Comparison of ENCODE assay signal across 18 mouse cellular contexts in the genomic region with DNA sequence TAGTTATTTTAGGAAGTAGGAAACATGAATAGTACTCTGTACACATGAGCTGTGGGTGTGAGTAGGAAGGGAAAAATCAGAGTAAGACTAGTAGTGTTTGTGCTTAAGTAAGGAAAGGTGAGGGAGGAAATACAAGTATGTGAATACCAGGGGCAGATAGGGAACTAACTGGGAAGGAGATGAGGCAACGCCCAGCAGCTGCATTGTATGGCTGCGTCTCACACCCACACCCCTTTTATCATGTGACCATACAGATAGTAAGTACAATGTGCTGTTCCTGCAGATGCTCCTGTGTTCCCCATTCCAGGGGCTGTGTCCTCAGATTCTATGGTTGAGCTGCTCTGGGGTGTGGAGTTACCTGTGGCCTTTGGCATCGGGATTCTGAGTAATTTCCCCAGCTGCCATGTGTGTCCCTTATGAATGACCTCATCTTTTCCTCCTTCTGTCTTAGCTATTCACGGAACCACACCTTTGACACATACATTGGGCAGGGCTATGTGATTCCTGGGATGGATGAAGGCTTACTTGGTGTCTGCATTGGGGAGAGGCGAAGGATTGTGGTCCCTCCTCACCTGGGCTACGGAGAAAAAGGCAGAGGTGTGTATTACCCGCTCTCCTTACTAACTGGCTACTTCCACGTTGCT. TPM values are rescaled to one million over a fixed set of nuclear protein-coding genes. Genes with fewer than 3 reads are reported as not detected.
A peak's percentile ranks its signal among the peaks of the same experiment; 100 is the strongest.
DNase-seq lines count a peak whose midpoint lies in the region; ATAC-seq lines count a peak whose summit lies in the region.
"Had no signal": no experiment of that assay in that cellular context is flagged by ENCODE, and none has a peak within 500 bp of the region (broad histone marks: within the 10 kb centered on the region; RNA-seq: fewer than 3 reads in every experiment).

No protein-coding gene starts in this region.

- no peaks in the 10 kb centered on the region for H3K4me1 ChIP-seq in midbrain, embryonic 14.5 days (ENCODE audit: control insufficient read depth, insufficient read depth, low read length)
- H3K4me1 ChIP-seq in midbrain, embryonic 10.5 days, result no peaks in the 10 kb centered on the region
- H3K4me1 ChIP-seq in kidney, embryonic 14.5 days (ENCODE audit: control insufficient read depth, insufficient read depth, low read length), result no peaks in the 10 kb centered on the region
- H3K4me1 ChIP-seq: neural tube, embryonic 15.5 days had no signal

- DNase-seq in heart, adult 11 months, result peak; percentile 94
- no peak for DNase-seq in heart, postnatal 4 days
- DNase-seq in midbrain, embryonic 14.5 days, result no peak
- no peak for DNase-seq in midbrain, embryonic 10.5 days (ENCODE audit: low spot score)
- no peak for DNase-seq in kidney, postnatal 10 days
- DNase-seq in MN1 (ENCODE audit: low spot score), result no peak
- DNase-seq: cerebellum, postnatal 25 days; gastrocnemius, adult 2 months; kidney, postnatal 14 days; retina, postnatal 1 day had no signal

- peak; percentile 34; the same call in 1 of the 2 replicates for ATAC-seq in midbrain, embryonic 14.5 days (ENCODE audit: low FRiP score, low TSS enrichment)
- ATAC-seq in megakaryocyte, adult 5-6 weeks (ENCODE audit: poor library complexity, severe bottlenecking), result peak; percentile 81
- no peak for ATAC-seq in kidney, embryonic 14.5 days (ENCODE audit: low FRiP score, low TSS enrichment)
- ATAC-seq: activated CD4-positive, CD25-positive, alpha-beta regulatory T cell, adult 4 months; forebrain, embryonic 14.5 days; inflammation-experienced regulatory T-cells, adult 6 months had no signal

- H3K9me3 ChIP-seq in midbrain, embryonic 14.5 days (ENCODE audit: control insufficient read depth, low read length), result no peaks in the 10 kb centered on the region
- H3K9me3 ChIP-seq in midbrain, embryonic 10.5 days (replicated peaks), result no peaks in the 10 kb centered on the region
- no peaks in the 10 kb centered on the region for H3K9me3 ChIP-seq in kidney, embryonic 14.5 days (ENCODE audit: control insufficient read depth, low read length)
- H3K9me3 ChIP-seq: neural tube, embryonic 15.5 days had no signal

- no peak overlapping the region for H3K9ac ChIP-seq in midbrain, embryonic 14.5 days (replicated peaks; ENCODE audit: low read length)
- no peak overlapping the region for H3K9ac ChIP-seq in kidney, embryonic 14.5 days (ENCODE audit: low read depth, low read length)
- H3K9ac ChIP-seq: neural tube, embryonic 15.5 days had no signal

- no peak overlapping the region for H3K4me3 ChIP-seq in midbrain, embryonic 14.5 days (replicated peaks; ENCODE audit: low read depth, low read length)
- no peak overlapping the region for H3K4me3 ChIP-seq in midbrain, embryonic 10.5 days
- no peak overlapping the region for H3K4me3 ChIP-seq in kidney, embryonic 14.5 days (ENCODE audit: low read length)
- H3K4me3 ChIP-seq: gastrocnemius, adult 2 months; neural tube, embryonic 15.5 days had no signal

- no peak overlapping the region for H3K27ac ChIP-seq in midbrain, embryonic 14.5 days (replicated peaks; ENCODE audit: low read depth, low read length)
- H3K27ac ChIP-seq in midbrain, embryonic 10.5 days (replicated peaks), result no peak overlapping the region
- no peak overlapping the region for H3K27ac ChIP-seq in kidney, embryonic 14.5 days (ENCODE audit: low read depth, low read length)
- H3K27ac ChIP-seq: neural tube, embryonic 15.5 days had no signal

- no peaks in the 10 kb centered on the region for H3K27me3 ChIP-seq in midbrain, embryonic 14.5 days (ENCODE audit: control insufficient read depth, insufficient read depth, low read length)
- H3K27me3 ChIP-seq in midbrain, embryonic 10.5 days (ENCODE audit: low read depth, poor library complexity, severe bottlenecking), result no peaks in the 10 kb centered on the region
- no peaks in the 10 kb centered on the region for H3K27me3 ChIP-seq in kidney, embryonic 14.5 days (ENCODE audit: control insufficient read depth, insufficient read depth, low read length)
- H3K27me3 ChIP-seq: CH12.LX; neural tube, embryonic 15.5 days had no signal

- H3K4me2 ChIP-seq in midbrain, embryonic 14.5 days (ENCODE audit: low read length), result no peak overlapping the region
- H3K4me2 ChIP-seq in kidney, embryonic 14.5 days (replicated peaks; ENCODE audit: low read depth, low read length), result no peak overlapping the region
- H3K4me2 ChIP-seq: midbrain, embryonic 11.5 days; neural tube, embryonic 15.5 days had no signal

- 95% methylated on average over 8 of the region's 8 CpGs for WGBS in midbrain, embryonic 14.5 days
- 93% methylated on average over 8 of the region's 8 CpGs for WGBS in midbrain, embryonic 10.5 days
- 94% methylated on average over 8 of the region's 8 CpGs for WGBS in kidney, embryonic 14.5 days

- no peaks in the 10 kb centered on the region for H3K36me3 ChIP-seq in midbrain, embryonic 14.5 days (ENCODE audit: control insufficient read depth, insufficient read depth, low read length)
- peaks cover 9% of the 10 kb centered on the region; the same call in 1 of the 2 replicates for H3K36me3 ChIP-seq in midbrain, embryonic 10.5 days
- H3K36me3 ChIP-seq in kidney, embryonic 14.5 days (ENCODE audit: control insufficient read depth, insufficient read depth, low read length), result peaks cover 15% of the 10 kb centered on the region; the same call in 1 of the 2 replicates
- H3K36me3 ChIP-seq: neural tube, embryonic 15.5 days had no signal

RNA-seq across cellular contexts. Expression of a gene that starts 28.5 kb away (rescaled TPM):
- 100 to 1,000 TPM; 130 to 135 TPM for total RNA-seq in heart, postnatal 4 days (2021)
- 13.9 and 24.9 TPM in 2 replicates for polyA plus RNA-seq in midbrain, embryonic 14.5 days (2014; fragmentation: Nextera tagmentation; extraction: Ambion mirVana)
- polyA plus RNA-seq in midbrain, embryonic 10.5 days (2016; fragmentation: Nextera tagmentation; extraction: Ambion mirVana), result 64.5 and 65.3 TPM in 2 replicates
- 0.20 and 0.91 TPM in 2 replicates for total RNA-seq in megakaryocyte, adult 5-6 weeks (2015)
- 0.73 and 1.2 TPM in 2 replicates for total RNA-seq in megakaryocyte, adult 5-6 weeks (2017)
- 56.1 and 103 TPM in 2 replicates for polyA plus RNA-seq in kidney, embryonic 14.5 days (2014; fragmentation: Nextera tagmentation; extraction: Ambion mirVana)
- polyA plus RNA-seq: activated CD4-positive, CD25-positive, alpha-beta regulatory T cell, adult 4 months; inflammation-experienced regulatory T-cells, adult 6 months had no signal
